Mouse (Mus musculus) liver (tissue): ENCODE data around the gene 4933402J07Rik.

Source experiments
- DNase-seq: peaks from one replicate; pipeline ENCODE4 v3.0.0-alpha.2; 2020; ENCODE audit warnings: mixed read lengths

The 4933402J07Rik gene

DNA sequence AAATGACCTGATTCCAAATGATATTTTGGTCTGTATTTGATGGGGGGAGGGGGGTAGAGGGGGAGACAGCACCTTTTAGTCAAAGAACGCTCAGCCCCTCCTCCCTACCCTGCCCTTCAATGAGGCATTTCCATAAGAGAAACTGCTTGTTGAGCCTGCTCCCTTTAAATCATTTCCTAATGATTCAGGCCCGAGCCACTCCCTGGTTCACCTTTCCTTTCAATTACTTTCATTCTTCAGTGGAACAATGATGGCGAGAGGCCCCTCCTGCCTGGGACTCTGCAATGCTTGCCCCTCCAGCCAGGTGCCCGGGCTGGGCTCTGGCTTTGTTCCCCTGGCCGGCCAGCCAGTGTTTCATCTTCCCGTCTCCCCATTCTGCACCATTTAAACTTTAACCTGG, 66.0 kb downstream of the 4933402J07Rik start:
- DNase-seq = no peak

DNA sequence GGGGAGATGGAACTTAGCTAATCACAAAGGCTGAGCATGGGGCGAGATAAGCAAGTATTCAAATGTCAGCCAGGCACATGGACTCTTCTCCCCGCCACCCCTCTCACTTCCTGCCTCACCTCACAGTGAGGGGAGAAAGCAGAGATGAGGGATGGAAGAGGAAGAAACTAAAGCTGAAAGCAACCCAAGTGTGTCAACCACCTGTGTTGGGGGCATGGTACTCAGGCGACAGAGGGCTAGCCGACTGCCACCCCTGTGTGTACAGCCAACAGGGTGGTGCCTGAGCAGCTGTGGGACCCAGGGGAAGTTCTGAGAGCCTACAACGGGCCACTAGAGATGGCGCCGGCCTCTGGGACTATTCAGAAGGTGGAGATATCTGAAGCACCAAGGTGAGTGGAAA, 68.1 kb downstream of the 4933402J07Rik start:
- DNase-seq = no peak

DNA sequence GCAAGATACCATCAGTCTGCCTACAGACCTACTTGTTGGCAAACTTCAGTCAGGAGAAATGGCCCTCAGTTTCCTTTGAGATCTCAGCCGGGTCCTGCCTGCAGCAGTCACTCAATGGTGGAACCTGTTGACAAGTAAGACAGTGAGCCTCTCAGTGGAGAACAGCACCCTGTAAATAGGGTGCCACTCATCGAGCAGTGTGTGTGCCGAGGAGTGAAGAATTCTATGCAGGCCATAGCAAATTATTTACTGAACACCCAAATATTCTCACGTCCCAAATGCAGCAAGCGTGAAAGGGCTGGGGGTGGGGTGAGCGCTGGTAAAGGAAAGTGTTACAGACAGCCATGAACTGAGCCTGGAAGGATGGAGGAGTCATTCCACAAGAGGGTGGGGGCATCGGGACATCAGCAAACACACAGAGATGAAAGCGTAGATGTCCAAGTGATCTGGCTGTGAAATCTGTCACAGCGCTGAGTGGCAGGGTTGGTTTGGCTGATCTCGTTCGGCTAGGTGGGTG, 72.6 kb downstream of the 4933402J07Rik start:
- DNase-seq = no peak
